Mouse (Mus musculus) splenic B cell, adult 2 months (primary cell): ENCODE measurements around the gene Gns.

ENCODE experiments used
- DNase-seq: peaks from one replicate; pipeline ENCODE4 v3.0.0-alpha.2; 2011; ENCODE audit warnings: low read depth, low spot score
- H3K27me3 ChIP-seq: 2 replicates; pipeline ENCODE4 v1.6.1; 2012; ENCODE audit warnings: mild to moderate bottlenecking, low read length, moderate library complexity, mixed read lengths; ENCODE audit not compliant: control insufficient read depth, poor library complexity, insufficient read depth, severe bottlenecking
- H3K36me3 ChIP-seq: 2 replicates; pipeline ENCODE4 v1.6.1; 2012; ENCODE audit warnings: mild to moderate bottlenecking, low read length, moderate library complexity, mixed read lengths; ENCODE audit not compliant: control insufficient read depth, poor library complexity, insufficient read depth, severe bottlenecking

The Gns gene

GRCm38 (mm10) chr10:121436693-121437092 lies 71.8 kb downstream of the Gns start:
- H3K36me3 ChIP-seq, result peaks cover 2% of the 10 kb centered on the region; the same call in 1 of the 2 replicates
- no peak for DNase-seq

GRCm38 (mm10) chr10:121438109-121438508 lies 73.2 kb downstream of the Gns start:
- DNase-seq, result no peak
- no peaks in the 10 kb centered on the region for H3K27me3 ChIP-seq
- H3K36me3 ChIP-seq, result peaks cover 2% of the 10 kb centered on the region; the same call in 1 of the 2 replicates

More at GRCm38 (mm10) chr10:121436693-121437092, 71.8 kb downstream of the Gns start:
- H3K27me3 ChIP-seq, result no peaks in the 10 kb centered on the region

- DNase-seq, result no peak
- Histone ChIP-seq H3K27me3 (no peaks in the 10 kb centered on the region), H3K36me3 (peaks cover 2% of the 10 kb centered on the region; the same call in 1 of the 2 replicates)
Measured at GRCm38 (mm10) chr10:121439310-121439731, 74.4 kb downstream of the Gns start.

GRCm38 (mm10) chr10:121443791-121444190 lies 78.9 kb downstream of the Gns start:
- no peaks in the 10 kb centered on the region for H3K36me3 ChIP-seq
- DNase-seq, result no peak
- no peaks in the 10 kb centered on the region for H3K27me3 ChIP-seq

- Histone ChIP-seq H3K27me3 (no peaks in the 10 kb centered on the region), H3K36me3 (no peaks in the 10 kb centered on the region)
- no peak for DNase-seq
Measured at GRCm38 (mm10) chr10:121444198-121444597, 79.3 kb downstream of the Gns start.

GRCm38 (mm10) chr10:121445808-121446207 lies 80.9 kb downstream of the Gns start:
- no peaks in the 10 kb centered on the region for H3K36me3 ChIP-seq
- H3K27me3 ChIP-seq, result no peaks in the 10 kb centered on the region
- no peak for DNase-seq
